Mouse (Mus musculus): Measurements from ENCODE around the gene Notch1. TPM values are rescaled to one million over a fixed set of nuclear protein-coding genes. Genes with fewer than 3 reads are reported as not detected.
A peak's percentile ranks its signal among the peaks of the same experiment; 100 is the strongest.

The Notch1 gene
- total RNA-seq, 2 experiments from 2014 or later: 30.4 to 31.4 TPM

- no peak for DNase-seq
Measured at GRCm38 (mm10) chr2:26477911-26478310, 38.6 kb downstream of the Notch1 start.

- DNase-seq: no peak
Measured at GRCm38 (mm10) chr2:26475505-26476430, 40.7 kb downstream of the Notch1 start.

DNA sequence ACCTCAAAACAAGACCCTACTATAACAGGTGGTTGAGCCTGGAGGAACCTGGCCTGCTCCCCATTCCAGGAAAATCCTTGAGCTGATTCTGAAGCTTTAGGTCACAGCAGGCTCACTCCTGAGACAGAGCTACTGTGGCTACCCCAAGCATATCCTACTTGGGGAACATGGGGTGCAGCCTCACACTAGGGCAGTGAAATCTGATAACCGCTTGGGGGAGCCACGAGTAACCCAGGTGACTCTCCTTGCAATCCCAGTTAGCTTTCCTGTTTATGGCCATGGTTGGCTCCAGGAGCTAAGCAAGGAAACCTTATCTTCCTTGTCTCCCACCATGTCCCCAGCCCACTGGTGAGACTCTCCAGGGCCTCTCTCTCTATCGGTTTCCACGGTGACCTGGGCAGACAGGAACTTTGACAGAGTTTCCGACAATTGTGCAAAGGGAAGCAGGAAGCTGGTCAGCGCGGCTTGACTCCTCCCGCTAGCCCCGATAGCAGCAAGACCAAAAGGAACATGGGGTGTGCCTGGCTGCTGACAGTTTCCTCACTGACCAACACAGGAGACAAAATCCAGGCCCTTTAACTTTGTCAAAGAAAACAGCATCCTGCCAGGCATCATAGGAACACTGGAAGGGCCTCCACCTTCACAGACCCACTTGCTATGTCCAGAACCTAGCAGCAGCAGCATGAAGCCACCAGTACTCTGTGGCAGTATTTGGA is 41.5 kb downstream of the Notch1 start:
- DNase-seq: no peak

DNA sequence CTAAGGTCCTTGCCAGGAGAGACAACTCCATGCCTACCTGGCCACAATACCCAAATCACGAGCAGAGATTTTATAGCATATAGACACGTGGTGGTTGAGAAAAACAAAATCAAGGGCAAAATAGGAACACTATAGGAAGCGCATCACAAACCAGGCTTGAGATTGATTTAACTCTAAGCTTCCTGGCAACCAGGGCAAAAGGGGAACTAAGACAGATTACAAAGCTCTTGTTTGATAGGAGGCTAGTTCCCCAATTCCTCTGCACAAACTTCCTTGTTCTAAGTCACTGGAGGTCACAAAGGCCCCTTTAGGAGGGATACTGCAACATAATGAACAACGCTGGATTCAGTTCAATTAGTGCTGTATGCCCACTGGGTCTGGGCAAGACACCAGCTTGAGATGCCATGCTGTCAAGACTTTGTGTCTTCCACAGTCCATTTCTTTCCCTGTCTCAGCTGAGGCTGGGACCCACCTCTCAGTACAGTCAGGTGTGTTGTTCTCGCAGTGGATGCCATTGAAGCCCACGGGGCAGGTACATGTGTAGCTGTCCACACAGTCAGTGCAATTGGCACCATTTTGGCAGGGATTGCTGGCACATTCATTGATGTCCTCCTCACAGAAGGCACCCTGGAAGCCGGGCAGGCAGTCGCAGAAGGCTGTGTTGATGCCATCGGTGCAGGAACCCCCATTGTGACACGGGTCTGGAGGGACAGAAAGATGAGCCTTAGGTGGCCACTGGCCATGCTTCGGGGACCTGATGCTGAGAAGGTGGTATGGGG is 44.0 kb downstream of the Notch1 start:
- DNase-seq: no peak

DNA sequence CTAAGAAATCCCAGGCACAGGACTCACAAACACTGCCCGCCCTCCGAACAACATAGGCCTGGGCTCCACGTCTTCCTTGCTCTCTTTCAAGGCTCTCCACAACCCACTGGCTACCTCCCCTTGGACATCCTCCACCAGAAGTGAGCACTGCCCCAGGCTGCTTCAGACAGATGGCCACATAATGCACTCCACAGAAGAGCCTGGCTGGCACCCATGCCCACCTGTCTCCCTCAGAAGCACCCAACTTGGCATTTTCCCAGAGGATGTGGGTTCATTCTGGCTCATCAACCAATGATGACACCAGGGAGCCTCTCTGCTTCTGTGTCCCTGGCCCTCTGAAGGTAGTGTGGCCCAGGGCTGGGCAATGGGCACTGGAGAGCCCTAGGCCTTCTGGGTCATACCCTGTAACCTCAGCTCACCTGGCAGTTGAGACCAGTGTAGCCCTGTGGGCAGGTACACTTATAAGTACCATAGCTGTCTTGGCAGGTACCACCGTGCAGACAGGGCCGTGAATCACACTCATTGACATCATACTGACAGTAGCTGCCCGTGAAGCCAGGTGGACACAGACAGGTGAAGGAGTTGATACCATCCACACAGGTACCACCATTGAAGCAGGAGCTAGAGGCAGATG is 44.7 kb downstream of the Notch1 start:
- DNase-seq: no peak

- DNase-seq: no peak
Measured at GRCm38 (mm10) chr2:26470967-26471366, 45.5 kb downstream of the Notch1 start.

DNA sequence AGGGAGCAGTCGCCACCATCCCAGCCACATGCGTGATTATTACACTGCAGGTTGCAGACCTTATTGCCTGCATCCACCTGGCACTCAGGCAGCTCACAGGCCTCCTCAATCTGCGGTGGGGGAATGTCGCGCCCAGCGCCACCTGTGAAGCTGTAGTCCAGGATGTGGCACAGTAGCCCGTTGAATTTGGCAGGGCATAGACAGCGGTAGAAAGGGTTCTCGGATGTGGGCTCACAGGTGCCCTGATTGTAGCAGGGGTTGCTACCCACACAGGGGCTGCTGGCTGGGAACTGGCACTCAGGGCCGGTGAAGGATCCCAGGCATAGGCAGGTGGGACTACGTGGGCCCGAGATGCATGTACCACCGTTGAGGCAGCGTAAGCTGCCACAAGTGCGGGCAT is 48.1 kb downstream of the Notch1 start:
- no peak for DNase-seq

- DNase-seq: no peak
Measured at GRCm38 (mm10) chr2:26463412-26463811, 53.1 kb downstream of the Notch1 start.

GRCm38 (mm10) chr2:26462980-26463379 is 53.5 kb downstream of the Notch1 start:
- DNase-seq: no peak

DNA sequence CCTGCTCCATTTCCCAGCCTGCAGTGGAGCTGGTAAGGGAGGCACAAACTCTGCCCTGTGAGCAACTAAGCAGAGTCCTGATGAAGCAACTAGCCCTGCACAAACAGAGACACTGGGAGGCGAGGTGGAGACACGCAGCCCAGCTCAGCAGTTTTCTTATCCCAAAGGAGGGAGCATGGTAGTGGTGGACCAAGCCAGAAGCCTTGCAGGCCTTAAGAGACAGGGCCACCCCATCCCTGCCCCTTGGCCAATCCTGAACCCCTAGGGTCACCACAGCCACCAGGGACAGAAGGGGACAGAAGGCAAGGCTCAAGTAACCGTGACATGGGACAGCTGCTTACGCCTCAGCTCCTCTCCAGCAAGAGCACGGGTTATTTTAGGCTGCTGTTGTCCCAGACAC is 54.8 kb downstream of the Notch1 start:
- DNase-seq: no peak

GRCm38 (mm10) chr2:26460837-26461236 is 55.6 kb downstream of the Notch1 start:
- no peak for DNase-seq

- DNase-seq: no peak
Measured at GRCm38 (mm10) chr2:26460097-26460646, 56.3 kb downstream of the Notch1 start.

- no peak for DNase-seq
Measured at GRCm38 (mm10) chr2:26459478-26459877, 57.0 kb downstream of the Notch1 start.

DNA sequence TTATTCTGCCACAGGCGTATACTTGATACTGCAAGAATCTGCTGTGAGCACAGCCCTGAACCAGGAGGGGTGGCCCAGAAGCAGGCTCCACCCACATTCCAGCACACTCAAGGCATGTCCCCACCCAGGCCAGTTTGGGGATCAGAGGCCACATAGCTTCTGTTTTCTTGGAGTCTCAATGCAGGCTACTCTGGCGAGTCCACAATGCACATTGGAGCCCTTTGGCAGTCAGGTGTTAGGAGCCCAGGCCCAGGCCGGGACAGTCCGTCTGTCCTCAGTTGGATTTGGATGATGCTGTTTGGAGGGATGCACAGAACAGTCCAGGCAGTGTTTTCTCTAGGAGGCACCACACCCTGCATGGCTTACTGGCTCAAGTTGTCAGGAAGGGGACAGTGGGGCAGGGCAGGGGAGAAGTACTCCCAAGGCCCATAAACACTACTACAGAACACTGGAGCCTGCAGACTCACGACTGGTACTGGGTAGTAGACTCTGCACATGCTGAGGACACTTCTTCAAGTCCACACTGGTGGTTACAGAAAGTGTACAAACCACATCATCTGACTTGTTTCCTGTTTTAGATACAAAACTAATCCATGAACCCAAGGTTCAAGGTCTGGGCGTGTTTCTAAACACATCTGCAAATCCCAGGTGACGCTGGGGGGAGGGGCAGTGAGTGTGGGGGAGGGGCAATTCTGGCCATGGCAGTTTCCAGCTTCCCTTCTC is 57.9 kb downstream of the Notch1 start:
- no peak for DNase-seq

DNA sequence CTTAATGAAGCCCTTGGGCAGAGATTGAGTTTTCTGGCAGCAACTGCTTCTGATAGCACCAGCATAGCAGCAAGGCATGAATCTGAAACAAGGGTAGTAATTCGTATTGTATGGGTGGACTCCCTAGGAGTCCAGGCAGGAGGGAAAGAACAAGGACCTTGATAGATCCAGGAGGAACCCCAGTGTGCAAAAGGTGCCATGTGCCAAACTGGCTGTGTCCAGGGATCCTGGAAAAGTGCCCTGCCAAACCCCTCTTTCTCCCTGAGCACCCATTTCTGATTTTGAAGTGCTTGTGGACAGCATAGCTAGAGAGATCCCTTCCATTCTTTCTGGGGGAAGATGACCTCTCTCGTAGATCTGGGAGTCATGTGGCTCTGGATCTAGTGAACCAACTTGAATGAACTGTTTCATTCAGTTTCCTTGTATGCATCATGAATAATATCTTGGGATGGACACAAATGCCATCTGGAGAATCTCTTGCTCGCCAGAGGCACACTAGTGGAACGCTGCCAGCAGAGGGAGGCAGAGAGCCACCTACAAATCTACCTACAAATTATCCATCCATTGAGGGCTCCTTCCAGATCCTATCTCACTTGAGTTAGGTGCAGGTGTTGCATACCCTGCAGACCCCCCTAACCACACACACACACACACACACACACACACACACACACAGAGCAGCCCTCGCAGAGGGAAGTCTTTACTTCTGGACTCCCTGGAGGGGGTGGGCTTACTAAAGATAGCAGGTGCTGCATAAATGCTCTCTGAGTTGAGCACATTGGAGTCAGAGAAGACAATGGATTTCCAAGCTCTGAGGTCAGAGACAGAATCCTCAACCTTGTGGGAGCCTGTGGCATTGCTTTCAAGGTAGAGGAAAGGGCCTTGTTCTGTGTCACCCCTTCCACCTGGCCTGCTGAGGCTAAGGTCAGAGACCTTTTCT is 67.1 kb downstream of the Notch1 start:
- DNase-seq: peak; percentile 75 to 78

- DNase-seq: no peak
Measured at GRCm38 (mm10) chr2:26447451-26447850, 69.0 kb downstream of the Notch1 start.

DNA sequence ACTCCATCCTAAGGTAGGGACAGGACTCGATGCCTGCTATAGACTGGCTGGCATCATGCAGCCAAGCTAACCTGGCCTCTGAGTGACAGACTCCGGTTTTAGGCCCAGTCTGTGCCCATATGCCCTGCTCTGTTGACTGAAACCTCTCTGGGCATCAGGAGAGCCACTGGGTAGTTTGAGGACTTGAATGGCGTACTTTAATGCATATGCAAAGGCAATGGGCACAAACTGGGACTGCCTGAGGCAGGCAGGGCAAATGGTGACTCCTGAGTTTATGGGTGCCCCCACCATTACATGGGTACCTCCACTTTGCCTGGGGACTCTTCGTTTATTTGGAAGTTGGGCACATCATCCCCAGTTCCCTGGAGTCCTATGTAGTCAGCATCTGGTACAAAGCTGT is 69.8 kb downstream of the Notch1 start:
- no peak for DNase-seq

DNA sequence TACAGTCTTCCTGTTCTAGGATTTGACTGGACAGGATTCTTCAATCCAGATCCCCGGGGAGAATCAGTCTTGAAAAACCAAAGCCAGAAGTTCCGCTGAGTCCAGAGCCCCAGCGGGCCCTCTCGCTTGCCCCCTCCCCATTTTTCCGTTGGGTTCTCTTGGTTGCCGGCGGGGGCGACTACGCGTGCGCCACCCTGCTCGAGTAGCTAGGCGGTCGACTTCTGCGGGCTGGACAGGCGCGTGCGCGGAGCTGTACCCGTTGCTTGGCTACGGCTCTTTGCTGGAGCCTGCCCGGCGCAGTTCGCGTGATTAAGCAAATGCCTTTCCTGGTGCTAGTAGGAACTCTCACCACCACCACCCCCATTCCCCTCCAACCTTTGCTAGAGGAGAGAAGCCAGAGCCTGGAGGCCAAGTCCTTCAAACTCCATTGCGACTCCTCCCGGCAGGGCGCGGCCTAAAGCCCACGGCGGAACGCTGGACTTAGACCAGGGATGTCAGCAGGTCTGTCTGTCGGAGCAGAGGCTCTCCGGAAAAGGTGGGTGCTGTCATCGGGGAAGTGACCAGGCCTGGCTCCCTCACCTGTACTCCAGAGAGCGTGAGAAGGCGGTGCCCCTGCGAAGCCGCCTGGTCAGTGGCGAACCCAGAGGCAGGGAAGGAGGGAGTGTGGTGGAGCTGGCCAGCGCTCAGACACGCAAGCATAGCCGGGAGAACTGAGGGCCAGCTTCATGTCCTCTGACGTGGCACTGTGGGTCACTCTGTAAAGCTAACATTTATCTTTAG is 70.6 kb downstream of the Notch1 start:
- DNase-seq: peak; percentile 95 to 96

- DNase-seq: peak; percentile 99
Measured at GRCm38 (mm10) chr2:26444946-26445665, 71.4 kb downstream of the Notch1 start, which contains the start of gene Sec16a. Gene Sec16a (minus strand): TSS chr2:26445216.

Measured in layer of hippocampus, postnatal 36 days (tissue).